Mouse (Mus musculus): ENCODE measurements around the gene Arhgap24. TPM values are rescaled to one million over a fixed set of nuclear protein-coding genes. Genes with fewer than 3 reads are reported as not detected.

Gene Arhgap24
- polyA plus RNA-seq, 1 experiment, result 1.7 TPM

DNA sequence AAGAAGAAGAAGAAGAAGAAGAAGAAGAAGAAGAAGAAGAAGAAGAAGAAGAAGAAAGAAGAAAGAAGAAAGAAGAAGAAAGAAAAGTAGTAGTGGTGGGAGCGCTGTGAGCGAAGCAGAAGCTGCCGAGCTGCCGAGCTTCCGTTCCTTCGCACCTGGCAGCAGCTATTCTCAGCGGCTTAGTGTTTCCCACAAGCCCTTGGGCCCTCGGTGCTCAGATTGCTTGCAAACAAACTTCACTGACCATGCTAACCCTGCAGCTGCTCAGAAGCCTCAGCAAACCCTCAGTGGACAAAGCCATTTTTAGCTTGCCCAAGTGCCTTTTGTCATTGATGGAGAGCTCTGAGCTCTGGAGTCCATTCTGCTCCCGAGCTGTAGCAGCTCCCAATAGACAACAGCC lies 54.1 kb downstream of the Arhgap24 start:
- H3K4me1 ChIP-seq (ENCODE audit: control insufficient read depth, insufficient read depth, low read length), result no peaks in the 10 kb centered on the region
- H3K27ac ChIP-seq (ENCODE audit: insufficient read depth, low read depth, low read length), result no peak overlapping the region
- no peak overlapping the region for H3K4me3 ChIP-seq (ENCODE audit: insufficient read depth, low read length)
- TF ChIP-seq CTCF (IDR thresholded peaks at IDR 0.05; ENCODE audit: low read depth, low read length) (no peak), POLR2A (IDR thresholded peaks at IDR 0.05; ENCODE audit: borderline replicate concordance, low read depth, low read length) (no peak)

DNA sequence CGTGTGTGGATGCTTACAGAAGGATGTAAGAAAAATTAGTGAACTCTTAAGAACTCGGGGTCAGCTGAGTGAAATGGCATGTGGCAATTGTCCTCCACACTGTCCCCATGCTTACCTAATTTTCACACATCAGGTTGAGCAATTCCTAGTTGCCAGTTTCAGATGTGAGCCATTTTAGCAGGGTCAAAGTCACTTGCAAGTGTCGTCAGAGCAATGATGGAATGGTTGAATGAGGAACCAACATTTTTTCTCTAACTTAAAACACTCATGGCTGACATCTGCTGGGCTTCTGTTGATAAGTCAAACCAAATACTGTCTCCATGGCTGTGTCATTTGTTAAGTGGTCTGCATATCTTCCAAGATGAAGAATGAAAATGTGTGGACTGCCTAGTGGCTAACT lies 56.6 kb downstream of the Arhgap24 start:
- TF ChIP-seq POLR2A (IDR thresholded peaks at IDR 0.05; ENCODE audit: borderline replicate concordance, low read depth, low read length) (no peak), CTCF (IDR thresholded peaks at IDR 0.05; ENCODE audit: low read depth, low read length) (no peak)
- Histone ChIP-seq H3K4me1 (ENCODE audit: control insufficient read depth, insufficient read depth, low read length) (no peaks in the 10 kb centered on the region), H3K27ac (ENCODE audit: insufficient read depth, low read depth, low read length) (no peak overlapping the region), H3K4me3 (ENCODE audit: insufficient read depth, low read length) (no peak overlapping the region)

DNA sequence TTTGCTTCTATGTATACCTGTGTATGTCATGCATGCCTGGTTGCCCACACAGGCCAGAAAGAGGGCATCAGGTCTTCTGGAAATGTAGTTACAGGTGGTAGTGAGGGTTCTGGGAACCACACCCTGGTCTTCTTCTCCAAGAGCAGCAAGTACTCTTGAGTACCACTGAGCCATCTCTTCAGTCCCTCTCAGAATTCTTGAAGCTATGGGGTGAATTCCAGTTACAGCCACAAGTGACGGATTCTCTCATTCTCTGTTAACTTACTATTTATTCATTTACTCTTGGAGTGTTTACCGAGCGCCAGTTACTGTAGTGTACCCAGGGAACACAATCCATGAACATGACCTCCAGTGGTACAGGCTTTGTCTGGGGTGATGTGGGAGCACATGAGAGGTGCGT lies 65.1 kb downstream of the Arhgap24 start:
- peaks cover 4% of the 10 kb centered on the region for H3K4me1 ChIP-seq (ENCODE audit: control insufficient read depth, insufficient read depth, low read length)
- H3K4me3 ChIP-seq (ENCODE audit: insufficient read depth, low read length), result no peak overlapping the region

DNA sequence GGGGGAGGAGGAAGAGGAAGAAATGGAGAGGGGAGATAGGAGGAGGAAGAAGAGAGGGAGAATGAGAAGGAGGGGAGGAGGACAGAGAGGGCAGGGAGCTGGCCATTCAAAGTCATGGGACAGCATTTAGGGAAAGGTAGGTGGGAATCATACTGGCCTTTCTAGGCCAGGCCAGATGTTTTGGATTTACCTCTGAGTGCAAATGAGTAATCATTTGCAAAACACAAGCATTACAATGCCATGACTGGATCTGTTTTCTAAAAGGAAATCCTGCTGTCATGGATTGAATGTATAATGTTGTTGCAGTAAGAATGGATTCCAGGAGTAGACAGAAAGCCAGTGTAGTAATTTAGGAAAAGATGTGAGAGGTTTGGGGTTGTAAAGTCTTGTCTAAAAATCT lies 66.6 kb downstream of the Arhgap24 start:
- Histone ChIP-seq H3K4me3 (ENCODE audit: insufficient read depth, low read length) (no peak overlapping the region), H3K4me1 (ENCODE audit: control insufficient read depth, insufficient read depth, low read length) (peaks cover 7% of the 10 kb centered on the region), H3K27ac (ENCODE audit: insufficient read depth, low read depth, low read length) (no peak overlapping the region)
- TF ChIP-seq CTCF (IDR thresholded peaks at IDR 0.05; ENCODE audit: low read depth, low read length), result no peak

More for the DNA sequence above, 65.1 kb downstream of the Arhgap24 start:
- TF ChIP-seq POLR2A (IDR thresholded peaks at IDR 0.05; ENCODE audit: borderline replicate concordance, low read depth, low read length) (no peak), CTCF (IDR thresholded peaks at IDR 0.05; ENCODE audit: low read depth, low read length) (no peak)
- no peak overlapping the region for H3K27ac ChIP-seq (ENCODE audit: insufficient read depth, low read depth, low read length)

GRCm38 (mm10) chr5:102548382-102548781 lies 67.2 kb downstream of the Arhgap24 start:
- Histone ChIP-seq H3K27ac (ENCODE audit: insufficient read depth, low read depth, low read length) (no peak overlapping the region), H3K4me1 (ENCODE audit: control insufficient read depth, insufficient read depth, low read length) (peaks cover 7% of the 10 kb centered on the region), H3K4me3 (ENCODE audit: insufficient read depth, low read length) (no peak overlapping the region)
- TF ChIP-seq CTCF (IDR thresholded peaks at IDR 0.05; ENCODE audit: low read depth, low read length) (no peak), POLR2A (IDR thresholded peaks at IDR 0.05; ENCODE audit: borderline replicate concordance, low read depth, low read length) (no peak)

- no peak for TF ChIP-seq CTCF (IDR thresholded peaks at IDR 0.05; ENCODE audit: low read depth, low read length)
- TF ChIP-seq POLR2A (IDR thresholded peaks at IDR 0.05; ENCODE audit: borderline replicate concordance, low read depth, low read length), result no peak
- H3K4me3 ChIP-seq (ENCODE audit: insufficient read depth, low read length), result no peak overlapping the region
- no peak overlapping the region for H3K27ac ChIP-seq (ENCODE audit: insufficient read depth, low read depth, low read length)
- H3K4me1 ChIP-seq (ENCODE audit: control insufficient read depth, insufficient read depth, low read length), result peaks cover 7% of the 10 kb centered on the region
These were observed 69.0 kb downstream of the Arhgap24 start for GRCm38 (mm10) chr5:102550211-102550610.

- no peak for TF ChIP-seq CTCF (IDR thresholded peaks at IDR 0.05; ENCODE audit: low read depth, low read length)
- 0 out of 2 replicates have a peak, but pooled peaks have one; percentile 27 for TF ChIP-seq POLR2A (IDR thresholded peaks at IDR 0.05; ENCODE audit: borderline replicate concordance, low read depth, low read length)
- Histone ChIP-seq H3K4me1 (ENCODE audit: control insufficient read depth, insufficient read depth, low read length) (peaks cover 7% of the 10 kb centered on the region), H3K27ac (ENCODE audit: insufficient read depth, low read depth, low read length) (no peak overlapping the region), H3K4me3 (ENCODE audit: insufficient read depth, low read length) (no peak overlapping the region)
These were observed 69.9 kb downstream of the Arhgap24 start for GRCm38 (mm10) chr5:102550870-102551637.

GRCm38 (mm10) chr5:102552533-102552932 lies 71.3 kb downstream of the Arhgap24 start:
- H3K4me1 ChIP-seq (ENCODE audit: control insufficient read depth, insufficient read depth, low read length), result peaks cover 7% of the 10 kb centered on the region
- TF ChIP-seq CTCF (IDR thresholded peaks at IDR 0.05; ENCODE audit: low read depth, low read length) (no peak), POLR2A (IDR thresholded peaks at IDR 0.05; ENCODE audit: borderline replicate concordance, low read depth, low read length) (no peak)
- no peak overlapping the region for H3K27ac ChIP-seq (ENCODE audit: insufficient read depth, low read depth, low read length)
- H3K4me3 ChIP-seq (ENCODE audit: insufficient read depth, low read length), result no peak overlapping the region

GRCm38 (mm10) chr5:102555958-102556357 lies 74.8 kb downstream of the Arhgap24 start:
- Histone ChIP-seq H3K27ac (ENCODE audit: insufficient read depth, low read depth, low read length) (no peak overlapping the region), H3K4me3 (ENCODE audit: insufficient read depth, low read length) (no peak overlapping the region), H3K4me1 (ENCODE audit: control insufficient read depth, insufficient read depth, low read length) (peaks cover 5% of the 10 kb centered on the region)
- TF ChIP-seq POLR2A (IDR thresholded peaks at IDR 0.05; ENCODE audit: borderline replicate concordance, low read depth, low read length) (no peak), CTCF (IDR thresholded peaks at IDR 0.05; ENCODE audit: low read depth, low read length) (no peak)

- Histone ChIP-seq H3K27ac (ENCODE audit: insufficient read depth, low read depth, low read length) (no peak overlapping the region), H3K4me1 (ENCODE audit: control insufficient read depth, insufficient read depth, low read length) (no peaks in the 10 kb centered on the region), H3K4me3 (ENCODE audit: insufficient read depth, low read length) (no peak overlapping the region)
- TF ChIP-seq CTCF (IDR thresholded peaks at IDR 0.05; ENCODE audit: low read depth, low read length), result no peak
- no peak for TF ChIP-seq POLR2A (IDR thresholded peaks at IDR 0.05; ENCODE audit: borderline replicate concordance, low read depth, low read length)
These were observed 79.1 kb downstream of the Arhgap24 start for GRCm38 (mm10) chr5:102560270-102560669.
